Mouse (Mus musculus) cerebellum, adult 9-11 months (tissue): ENCODE measurements at regions not wholly inside any gene's neighbourhood (a gene's known extent, or its start where the extent isn't known, plus 50 kb on each side); places are given as distances from the start of the nearest gene placed in this dataset.
A peak's percentile ranks its signal among the peaks of the same experiment; 100 is the strongest.

ENCODE experiments used
- DNase-seq: peaks from one replicate; pipeline ENCODE4 v3.0.0; 2022

DNA sequence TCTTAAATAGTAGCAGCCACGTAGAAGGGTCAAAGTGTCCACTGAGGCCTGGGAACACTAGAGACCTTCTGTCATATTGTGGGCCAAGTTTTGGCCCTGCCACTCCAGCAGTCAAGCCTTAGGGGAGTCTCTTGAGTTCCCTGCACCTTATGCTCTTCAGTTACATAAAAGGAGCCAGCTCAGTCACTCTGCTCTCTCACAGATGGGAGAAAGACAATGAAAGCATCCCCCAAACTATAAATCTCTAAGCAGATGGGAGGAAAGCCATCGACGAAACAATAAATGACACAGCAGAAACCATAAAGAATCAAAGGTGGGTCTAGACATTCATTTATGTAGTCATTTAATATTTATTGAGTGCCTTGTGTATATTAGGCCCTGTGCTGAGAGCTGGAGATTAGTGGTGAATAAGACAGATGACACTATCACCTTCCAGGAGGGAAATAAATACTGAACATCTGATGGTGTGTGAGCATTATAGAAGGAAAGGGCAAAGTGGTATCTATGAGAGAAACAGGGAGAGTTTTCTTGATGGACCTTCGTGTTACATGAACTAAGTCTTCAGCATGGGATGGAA is 137.5 kb upstream of the Synpr start:
- no peak for DNase-seq

DNA sequence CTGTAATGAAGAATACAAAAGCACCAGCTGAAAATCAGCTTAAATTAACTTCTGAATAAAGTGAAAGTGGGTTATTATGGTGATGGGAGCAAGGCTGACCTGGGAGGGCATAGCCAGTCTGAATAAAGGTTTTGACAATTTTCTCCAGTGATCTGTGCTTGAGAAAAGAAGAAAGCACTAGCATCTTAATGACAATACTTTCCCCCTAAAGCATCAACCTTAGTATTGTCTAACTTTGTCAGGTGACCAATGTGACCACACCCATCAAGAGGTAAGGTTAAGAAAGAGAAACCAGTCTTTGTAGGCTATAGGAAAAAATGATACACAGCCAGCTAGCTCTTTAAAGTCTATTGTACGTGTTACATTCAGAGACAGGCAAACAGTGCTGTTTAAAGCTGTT is 135.0 kb upstream of the Synpr start:
- no peak for DNase-seq

- no peak for DNase-seq
Measured at GRCm38 (mm10) chr14:13151672-13152071, 132.9 kb upstream of the Synpr start.

GRCm38 (mm10) chr14:13176149-13176548 is 108.4 kb upstream of the Synpr start:
- no peak for DNase-seq

DNA sequence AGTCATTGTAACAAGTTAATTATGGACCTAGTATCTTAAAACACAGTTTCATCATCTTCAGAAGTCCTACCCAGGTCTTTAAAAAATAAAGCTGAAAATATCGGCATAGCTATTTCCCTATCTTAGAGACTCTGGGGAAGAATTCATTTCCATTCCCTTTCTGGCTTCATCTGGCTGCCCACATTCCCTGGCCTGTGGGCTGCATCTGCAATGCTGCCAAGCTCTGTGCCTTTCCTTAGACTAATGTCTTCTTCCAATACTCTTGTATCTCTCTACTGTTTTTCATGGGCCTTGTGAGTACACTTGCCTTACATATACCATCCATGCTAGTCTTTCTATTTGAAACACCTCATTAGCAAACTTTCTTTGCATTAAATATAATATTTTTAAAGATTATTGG is 106.7 kb upstream of the Synpr start:
- no peak for DNase-seq

DNA sequence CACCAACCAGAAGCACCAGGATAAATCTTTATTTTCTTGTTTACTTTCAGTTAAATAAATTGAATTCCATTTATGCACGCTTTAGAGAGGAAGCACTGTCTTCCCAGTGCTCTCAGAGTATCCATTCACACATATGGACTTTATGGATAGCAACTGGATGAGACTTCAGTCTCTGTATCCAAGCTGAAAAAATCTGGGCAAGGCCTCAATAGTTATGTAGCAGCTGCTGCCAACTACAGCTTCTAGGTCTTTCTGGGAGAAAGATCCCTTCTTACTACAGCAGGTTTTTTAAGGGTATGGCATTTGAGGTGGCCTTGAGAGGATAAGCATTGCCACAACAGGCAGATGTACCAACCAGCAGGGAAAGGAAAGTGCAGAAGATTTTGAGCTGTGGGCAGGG is 93.8 kb upstream of the Synpr start:
- DNase-seq = no peak

DNA sequence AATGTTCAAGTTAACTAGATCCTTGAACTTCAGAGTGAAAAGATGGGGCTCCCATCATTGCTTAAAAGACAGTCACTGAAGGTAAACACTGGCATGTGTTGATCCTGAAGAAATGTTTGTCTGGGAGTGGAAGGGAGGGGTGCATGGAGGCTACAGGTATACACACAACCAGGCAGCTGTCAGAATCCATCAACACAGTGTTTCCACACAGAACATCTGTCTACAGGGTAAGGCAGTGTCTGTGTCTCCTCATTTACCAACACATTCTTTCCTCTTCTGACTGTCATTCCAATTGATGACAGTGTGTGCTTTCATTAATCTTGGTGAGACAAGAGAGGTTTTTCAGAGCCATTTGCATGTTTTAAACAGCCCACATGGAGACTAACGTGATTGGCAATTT is 91.8 kb upstream of the Synpr start:
- DNase-seq = no peak

DNA sequence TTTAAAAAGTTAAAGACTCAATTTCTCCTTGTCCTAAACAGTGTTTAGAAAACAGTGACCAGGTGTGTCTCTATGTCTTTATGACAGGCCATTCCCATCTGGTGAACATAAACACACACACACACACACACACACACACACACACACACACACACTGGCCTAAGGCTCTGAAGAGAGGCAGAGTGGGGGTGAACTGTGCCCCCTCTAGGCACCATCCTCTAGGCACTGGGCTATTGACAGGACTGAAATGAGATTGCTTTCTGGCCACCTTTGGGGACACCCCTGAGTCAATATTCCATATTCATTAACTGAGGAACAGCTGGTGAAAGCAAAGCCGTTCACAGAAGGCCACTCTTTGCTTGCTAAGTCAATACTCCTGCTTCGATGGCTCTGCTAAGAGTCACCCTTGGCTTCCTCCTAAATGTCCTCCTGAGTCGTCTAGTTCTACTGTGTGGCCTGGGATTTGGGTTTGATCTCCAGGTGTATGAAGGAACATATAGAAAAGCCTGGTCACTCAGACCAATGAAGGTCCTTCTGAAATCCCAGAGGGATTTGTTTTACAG is 87.2 kb upstream of the Synpr start:
- DNase-seq = no peak

DNA sequence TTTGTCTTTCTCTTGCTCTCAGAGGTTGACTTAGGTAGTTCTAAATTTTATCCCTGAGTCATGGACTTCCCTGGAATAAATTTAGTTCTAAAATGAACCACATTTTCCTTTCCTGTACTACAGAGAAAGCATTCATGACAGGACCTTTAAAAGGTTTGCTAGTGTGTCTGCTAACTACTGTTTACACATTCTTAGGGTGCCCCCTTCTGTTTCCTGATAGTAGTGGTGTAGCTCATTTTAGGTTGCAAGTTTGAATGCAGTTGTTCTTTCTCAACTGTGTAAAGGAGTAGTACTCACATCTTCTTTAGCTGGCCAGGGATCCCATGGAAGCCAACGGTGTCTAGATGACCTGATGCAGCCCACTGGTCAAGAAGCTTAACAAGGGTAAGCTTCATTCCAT is 86.1 kb upstream of the Synpr start:
- DNase-seq = peak; percentile 9

DNA sequence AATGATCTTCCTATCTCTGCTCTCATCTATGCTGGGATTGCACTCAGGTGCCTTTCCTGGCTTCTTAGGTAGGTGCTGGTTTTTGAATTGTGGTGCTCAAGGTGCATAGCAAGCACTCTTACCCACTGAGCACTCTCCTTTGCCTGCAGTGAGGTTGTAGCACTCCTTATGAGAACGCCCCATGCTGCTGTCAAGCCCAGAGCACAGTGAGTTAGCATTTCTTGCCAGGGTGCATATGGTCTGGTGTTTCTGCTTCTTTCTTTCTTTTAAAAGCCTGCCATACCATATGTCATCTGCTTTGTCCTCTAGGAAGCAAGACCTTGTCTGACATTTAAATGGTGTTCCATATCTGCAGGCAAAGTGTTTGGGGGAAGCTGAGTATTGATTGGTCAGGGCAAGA is 71.9 kb upstream of the Synpr start:
- DNase-seq = no peak
